Mouse (Mus musculus) intestine, postnatal 0 days (tissue): Measurements from ENCODE around the gene Gm49368. TPM values are rescaled to one million over a fixed set of nuclear protein-coding genes. Genes with fewer than 3 reads are reported as not detected.

ENCODE experiments used
- ATAC-seq: fragments of 200-750 bp; cut with Nextera tagmentation; 2 replicates; pipeline ENCODE4 v1.8.0; 2017; ENCODE audit warnings: mild to moderate bottlenecking, moderate TSS enrichment, moderate library complexity
- H3K27ac ChIP-seq: fragments of 300-500 bp; sonication (generic); 2 replicates; pipeline ENCODE4 v1.5.1; 2014; ENCODE audit warnings: mild to moderate bottlenecking, low read depth, low read length, moderate library complexity
- H3K27me3 ChIP-seq: fragments of 300-500 bp; sonication (generic); replicated peaks from 2 replicates; pipeline ENCODE4 v1.6.1; 2014; ENCODE audit warnings: low read length, mixed read lengths; ENCODE audit not compliant: control insufficient read depth, insufficient read depth
- H3K36me3 ChIP-seq: fragments of 300-500 bp; sonication (generic); 2 replicates; pipeline ENCODE4 v1.6.1; 2014; ENCODE audit warnings: mild to moderate bottlenecking, moderate library complexity; ENCODE audit not compliant: control insufficient read depth, insufficient read depth
- H3K4me1 ChIP-seq: fragments of 300-500 bp; sonication (generic); replicated peaks from 2 replicates; pipeline ENCODE4 v1.6.1; 2014; ENCODE audit warnings: antibody characterized with exemption, low read length, mixed read lengths; ENCODE audit not compliant: control insufficient read depth, insufficient read depth
- H3K4me2 ChIP-seq: fragments of 300-500 bp; sonication (generic); replicated peaks from 2 replicates; pipeline ENCODE4 v1.6.1; 2014; ENCODE audit warnings: low read depth, mild to moderate bottlenecking, moderate library complexity
- H3K4me3 ChIP-seq: fragments of 300-500 bp; sonication (generic); 2 replicates; pipeline ENCODE4 v1.5.1; 2014; ENCODE audit warnings: low read depth, low read length
- H3K9ac ChIP-seq: fragments of 300-500 bp; sonication (generic); 2 replicates; pipeline ENCODE4 v1.6.1; 2014; ENCODE audit warnings: mild to moderate bottlenecking, low read depth, low read length
- H3K9me3 ChIP-seq: fragments of 300-500 bp; sonication (generic); 2 replicates; pipeline ENCODE4 v1.6.1; 2016; ENCODE audit warnings: mixed run types; ENCODE audit not compliant: control insufficient read depth
- CTCF ChIP-seq: sonication (generic); IDR thresholded peaks from 2 replicates; pipeline ENCODE4 v1.5.1; 2016; ENCODE audit warnings: low read depth, mild to moderate bottlenecking, control low read depth, antibody characterized with exemption, moderate library complexity
- WGBS: fragments of 180-500 bp; shearing (Covaris S2); extraction: QIAGEN DNeasy Blood & Tissue Kit; methylation state at CpG from one replicate; pipeline ENCODE4 v1.1.7; 2014; 5-methylcytosine and 5-hydroxymethylcytosine counted together
- polyA plus RNA-seq: library from polyadenylated mRNA; unstranded; fragments of >200 nt; fragmentation: Nextera tagmentation; extraction: Ambion mirVana; gene quantifications from 2 replicates; pipeline ENCODE4 v1.2.1, GENCODE M21; 2015

The Gm49368 gene
- polyA plus RNA-seq, 1 experiment from 2014 or later, result not detected

- Histone ChIP-seq H3K36me3 (no peaks in the 10 kb centered on the region), H3K27me3 (no peaks in the 10 kb centered on the region), H3K9me3 (no peaks in the 10 kb centered on the region), H3K4me2 (no peak overlapping the region), H3K9ac (no peak overlapping the region), H3K4me3 (no peak overlapping the region), H3K4me1 (peaks cover 2% of the 10 kb centered on the region; the same call in 1 of the 2 replicates), H3K27ac (no peak overlapping the region)
- WGBS, result 76% methylated on average over 4 of the region's 4 CpGs
- TF ChIP-seq CTCF, result no peak
- no peak for ATAC-seq
Measured at GRCm38 (mm10) chr7:128059091-128059490, 3.4 kb upstream of the Gm49368 start.

GRCm38 (mm10) chr7:128063211-128063781 lies 813 bp downstream of the Gm49368 start:
- ATAC-seq, result no peak
- no peak overlapping the region for H3K4me3 ChIP-seq
- WGBS, result 87% methylated on average over 6 of the region's 6 CpGs

GRCm38 (mm10) chr7:128065547-128065946 lies 3.1 kb downstream of the Gm49368 start:
- Histone ChIP-seq H3K4me1 (no peaks in the 10 kb centered on the region), H3K36me3 (no peaks in the 10 kb centered on the region), H3K4me3 (no peak overlapping the region), H3K27ac (no peak overlapping the region), H3K9ac (no peak overlapping the region), H3K9me3 (no peaks in the 10 kb centered on the region), H3K27me3 (no peaks in the 10 kb centered on the region), H3K4me2 (no peak overlapping the region)
- no peak for TF ChIP-seq CTCF
- 57% methylated on average over 5 of the region's 5 CpGs for WGBS
- ATAC-seq, result no peak

More at GRCm38 (mm10) chr7:128063211-128063781, 813 bp downstream of the Gm49368 start:
- H3K36me3 ChIP-seq, result no peaks in the 10 kb centered on the region
- no peak overlapping the region for H3K27ac ChIP-seq
- no peak overlapping the region for H3K9ac ChIP-seq
- H3K9me3 ChIP-seq, result no peaks in the 10 kb centered on the region
- no peak overlapping the region for H3K4me2 ChIP-seq
- TF ChIP-seq CTCF, result no peak
- no peaks in the 10 kb centered on the region for H3K4me1 ChIP-seq
- H3K27me3 ChIP-seq, result no peaks in the 10 kb centered on the region

- 40% methylated on average over 3 of the region's 3 CpGs for WGBS
- Histone ChIP-seq H3K27ac (no peak overlapping the region), H3K4me2 (no peak overlapping the region), H3K9me3 (no peaks in the 10 kb centered on the region), H3K36me3 (no peaks in the 10 kb centered on the region), H3K4me3 (no peak overlapping the region), H3K27me3 (no peaks in the 10 kb centered on the region), H3K4me1 (no peaks in the 10 kb centered on the region), H3K9ac (no peak overlapping the region)
- no peak for ATAC-seq
- no peak for TF ChIP-seq CTCF
Measured at GRCm38 (mm10) chr7:128067847-128068246, 5.4 kb downstream of the Gm49368 start.

- Histone ChIP-seq H3K9me3 (no peaks in the 10 kb centered on the region), H3K9ac (no peak overlapping the region), H3K36me3 (no peaks in the 10 kb centered on the region), H3K4me1 (no peaks in the 10 kb centered on the region), H3K27me3 (no peaks in the 10 kb centered on the region), H3K27ac (no peak overlapping the region), H3K4me2 (no peak overlapping the region), H3K4me3 (no peak overlapping the region)
- 80% methylated on average over 2 of the region's 2 CpGs for WGBS
- no peak for TF ChIP-seq CTCF
- ATAC-seq, result no peak
Measured at GRCm38 (mm10) chr7:128069844-128070243, 7.4 kb downstream of the Gm49368 start.

GRCm38 (mm10) chr7:128071816-128072215 lies 9.3 kb downstream of the Gm49368 start:
- H3K27me3 ChIP-seq, result no peaks in the 10 kb centered on the region
- 64% methylated on average over 4 of the region's 4 CpGs for WGBS
- H3K9ac ChIP-seq, result no peak overlapping the region
- no peak overlapping the region for H3K27ac ChIP-seq
- no peaks in the 10 kb centered on the region for H3K36me3 ChIP-seq
- no peak for TF ChIP-seq CTCF
- H3K4me1 ChIP-seq, result no peaks in the 10 kb centered on the region
- ATAC-seq, result no peak
- no peaks in the 10 kb centered on the region for H3K9me3 ChIP-seq
- no peak overlapping the region for H3K4me2 ChIP-seq
- no peak overlapping the region for H3K4me3 ChIP-seq

GRCm38 (mm10) chr7:128080012-128080411 lies 17.5 kb downstream of the Gm49368 start:
- Histone ChIP-seq H3K36me3 (no peaks in the 10 kb centered on the region), H3K9ac (no peak overlapping the region), H3K27me3 (no peaks in the 10 kb centered on the region), H3K27ac (no peak overlapping the region), H3K4me2 (no peak overlapping the region), H3K9me3 (no peaks in the 10 kb centered on the region), H3K4me3 (no peak overlapping the region), H3K4me1 (no peaks in the 10 kb centered on the region)
- 87% methylated on average over 8 of the region's 8 CpGs for WGBS
- ATAC-seq, result no peak
- TF ChIP-seq CTCF, result no peak
